Mouse (Mus musculus) ES-Bruce4 (cell line): Measurements from ENCODE around the gene Ddx28.

Experiments used
- CTCF ChIP-seq: IDR thresholded peaks from one replicate; pipeline ENCODE4 v1.8.1; 2011; ENCODE audit warnings: low read depth, low read length
- EP300 ChIP-seq: IDR thresholded peaks from 2 replicates; pipeline ENCODE4 v1.6.1; 2011; ENCODE audit warnings: low read depth, low read length; ENCODE audit not compliant: insufficient read depth

- no peak for TF ChIP-seq CTCF
- no peak for TF ChIP-seq EP300
Observed at GRCm38 (mm10) chr8:106043055-106043454, 31.4 kb upstream of the Ddx28 start.
